Mouse (Mus musculus): ENCODE measurements around the gene Cpsf4l.

DNA sequence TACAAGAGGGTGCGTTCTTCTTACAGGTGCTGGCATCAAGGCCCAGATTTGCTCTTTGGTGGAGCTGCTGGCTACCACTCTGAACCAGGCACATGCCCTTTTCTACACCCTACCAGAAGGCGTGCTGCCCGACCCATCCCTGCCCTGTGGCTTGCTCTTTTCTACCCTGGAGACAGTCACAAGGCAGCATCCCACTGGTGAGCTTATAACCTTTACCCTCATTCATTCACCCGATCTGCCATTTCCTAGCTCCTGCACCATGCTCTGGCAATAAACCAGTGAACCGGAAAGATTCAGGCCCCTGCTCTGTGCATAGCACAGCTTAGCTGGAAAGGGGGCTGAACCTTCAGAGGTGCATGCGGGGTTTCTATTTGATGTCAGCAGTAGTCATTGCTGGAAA lies 57.3 kb downstream of the Cpsf4l start:
- no peak for TF ChIP-seq CTCF (IDR thresholded peaks at IDR 0.05; ENCODE audit: low read depth)
- no peak for TF ChIP-seq EP300 (IDR thresholded peaks at IDR 0.05; ENCODE audit: low read depth)

Data from heart, postnatal 0 days (tissue).